Mouse (Mus musculus): ENCODE results near the gene Rarg. TPM values are rescaled to one million over a fixed set of nuclear protein-coding genes. Genes with fewer than 3 reads are reported as not detected.

Rarg gene
- polyA plus RNA-seq, 1 experiment = 23.7 TPM

- Histone ChIP-seq H3K36me3 (ENCODE audit: control insufficient read depth, insufficient read depth, low read length) (no peaks in the 10 kb centered on the region), H3K4me3 (ENCODE audit: control insufficient read depth, insufficient read depth, low read length) (no peak overlapping the region), H3K27me3 (ENCODE audit: control insufficient read depth, insufficient read depth, low read length) (peaks cover 9% of the 10 kb centered on the region; the same call in 1 of the 2 replicates), H3K4me1 (replicated peaks; ENCODE audit: control insufficient read depth, insufficient read depth, low read length) (peaks cover 11% of the 10 kb centered on the region), H3K27ac (ENCODE audit: control insufficient read depth, insufficient read depth, low read length) (no peak overlapping the region)
- WGBS = 92% methylated on average over 11 of the region's 11 CpGs
- TF ChIP-seq CTCF (IDR thresholded peaks at IDR 0.05; ENCODE audit: borderline replicate concordance, control insufficient read depth, extremely low read depth, insufficient read depth, low read length, poor library complexity) (no peak), POLR2A (IDR thresholded peaks at IDR 0.05; ENCODE audit: control insufficient read depth, extremely low read depth, insufficient read depth, low read length, poor library complexity) (no peak)
- DNase-seq = no peak
These were observed 1.4 kb upstream of the Rarg start for GRCm38 (mm10) chr15:102258581-102259253.

- H3K27ac ChIP-seq (ENCODE audit: control insufficient read depth, insufficient read depth, low read length) = peak overlapping the region; percentile 11; the same call in 1 of the 2 replicates
- peaks cover 9% of the 10 kb centered on the region; the same call in 1 of the 2 replicates for H3K27me3 ChIP-seq (ENCODE audit: control insufficient read depth, insufficient read depth, low read length)
- WGBS = 63% methylated on average over 12 of the region's 12 CpGs
- no peaks in the 10 kb centered on the region for H3K36me3 ChIP-seq (ENCODE audit: control insufficient read depth, insufficient read depth, low read length)
- no peak overlapping the region for H3K4me3 ChIP-seq (ENCODE audit: control insufficient read depth, insufficient read depth, low read length)
- no peak for TF ChIP-seq POLR2A (IDR thresholded peaks at IDR 0.05; ENCODE audit: control insufficient read depth, extremely low read depth, insufficient read depth, low read length, poor library complexity)
- TF ChIP-seq CTCF (IDR thresholded peaks at IDR 0.05; ENCODE audit: borderline replicate concordance, control insufficient read depth, extremely low read depth, insufficient read depth, low read length, poor library complexity) = no peak
- H3K4me1 ChIP-seq (replicated peaks; ENCODE audit: control insufficient read depth, insufficient read depth, low read length) = peaks cover 11% of the 10 kb centered on the region
- DNase-seq = no peak
These were observed 756 bp upstream of the Rarg start for GRCm38 (mm10) chr15:102258076-102258470.

GRCm38 (mm10) chr15:102256431-102257201 lies 701 bp downstream of the Rarg start:
- Histone ChIP-seq H3K36me3 (ENCODE audit: control insufficient read depth, insufficient read depth, low read length) (no peaks in the 10 kb centered on the region), H3K27ac (ENCODE audit: control insufficient read depth, insufficient read depth, low read length) (no peak overlapping the region), H3K27me3 (ENCODE audit: control insufficient read depth, insufficient read depth, low read length) (peaks cover 9% of the 10 kb centered on the region; the same call in 1 of the 2 replicates), H3K4me3 (ENCODE audit: control insufficient read depth, insufficient read depth, low read length) (peak overlapping the region; percentile 46), H3K4me1 (replicated peaks; ENCODE audit: control insufficient read depth, insufficient read depth, low read length) (peaks cover 6% of the 10 kb centered on the region)
- WGBS = 32% methylated on average over 22 of the region's 22 CpGs
- TF ChIP-seq CTCF (IDR thresholded peaks at IDR 0.05; ENCODE audit: borderline replicate concordance, control insufficient read depth, extremely low read depth, insufficient read depth, low read length, poor library complexity) (no peak), POLR2A (IDR thresholded peaks at IDR 0.05; ENCODE audit: control insufficient read depth, extremely low read depth, insufficient read depth, low read length, poor library complexity) (no peak)
- DNase-seq = no peak

GRCm38 (mm10) chr15:102255547-102256255 lies 1.6 kb downstream of the Rarg start:
- TF ChIP-seq POLR2A (IDR thresholded peaks at IDR 0.05; ENCODE audit: control insufficient read depth, extremely low read depth, insufficient read depth, low read length, poor library complexity) (no peak), CTCF (IDR thresholded peaks at IDR 0.05; ENCODE audit: borderline replicate concordance, control insufficient read depth, extremely low read depth, insufficient read depth, low read length, poor library complexity) (no peak)
- Histone ChIP-seq H3K27me3 (ENCODE audit: control insufficient read depth, insufficient read depth, low read length) (peaks cover 9% of the 10 kb centered on the region; the same call in 1 of the 2 replicates), H3K4me1 (replicated peaks; ENCODE audit: control insufficient read depth, insufficient read depth, low read length) (peaks cover 6% of the 10 kb centered on the region), H3K27ac (ENCODE audit: control insufficient read depth, insufficient read depth, low read length) (no peak overlapping the region), H3K4me3 (ENCODE audit: control insufficient read depth, insufficient read depth, low read length) (no peak overlapping the region), H3K36me3 (ENCODE audit: control insufficient read depth, insufficient read depth, low read length) (no peaks in the 10 kb centered on the region)
- WGBS = 88% methylated on average over 14 of the region's 14 CpGs
- no peak for DNase-seq

GRCm38 (mm10) chr15:102250521-102250920 lies 6.8 kb downstream of the Rarg start:
- Histone ChIP-seq H3K27me3 (ENCODE audit: control insufficient read depth, insufficient read depth, low read length) (peaks cover 8% of the 10 kb centered on the region; the same call in 1 of the 2 replicates), H3K4me1 (replicated peaks; ENCODE audit: control insufficient read depth, insufficient read depth, low read length) (peaks cover 24% of the 10 kb centered on the region), H3K36me3 (ENCODE audit: control insufficient read depth, insufficient read depth, low read length) (no peaks in the 10 kb centered on the region), H3K4me3 (ENCODE audit: control insufficient read depth, insufficient read depth, low read length) (no peak overlapping the region), H3K27ac (ENCODE audit: control insufficient read depth, insufficient read depth, low read length) (no peak overlapping the region)
- WGBS = 95% methylated on average over 5 of the region's 5 CpGs
- DNase-seq = no peak
- no peak for TF ChIP-seq CTCF (IDR thresholded peaks at IDR 0.05; ENCODE audit: borderline replicate concordance, control insufficient read depth, extremely low read depth, insufficient read depth, low read length, poor library complexity)
- TF ChIP-seq POLR2A (IDR thresholded peaks at IDR 0.05; ENCODE audit: control insufficient read depth, extremely low read depth, insufficient read depth, low read length, poor library complexity) = no peak

GRCm38 (mm10) chr15:102249967-102250366 lies 7.3 kb downstream of the Rarg start:
- Histone ChIP-seq H3K4me3 (ENCODE audit: control insufficient read depth, insufficient read depth, low read length) (no peak overlapping the region), H3K27me3 (ENCODE audit: control insufficient read depth, insufficient read depth, low read length) (peaks cover 11% of the 10 kb centered on the region; the same call in 1 of the 2 replicates), H3K27ac (ENCODE audit: control insufficient read depth, insufficient read depth, low read length) (no peak overlapping the region), H3K36me3 (ENCODE audit: control insufficient read depth, insufficient read depth, low read length) (no peaks in the 10 kb centered on the region), H3K4me1 (replicated peaks; ENCODE audit: control insufficient read depth, insufficient read depth, low read length) (peaks cover 28% of the 10 kb centered on the region)
- no peak for DNase-seq
- WGBS = 90% methylated on average over 9 of the region's 9 CpGs
- TF ChIP-seq CTCF (IDR thresholded peaks at IDR 0.05; ENCODE audit: borderline replicate concordance, control insufficient read depth, extremely low read depth, insufficient read depth, low read length, poor library complexity) (no peak), POLR2A (IDR thresholded peaks at IDR 0.05; ENCODE audit: control insufficient read depth, extremely low read depth, insufficient read depth, low read length, poor library complexity) (no peak)
